Mouse (Mus musculus): ENCODE data around the gene Fbn1.

Fbn1 gene

DNA sequence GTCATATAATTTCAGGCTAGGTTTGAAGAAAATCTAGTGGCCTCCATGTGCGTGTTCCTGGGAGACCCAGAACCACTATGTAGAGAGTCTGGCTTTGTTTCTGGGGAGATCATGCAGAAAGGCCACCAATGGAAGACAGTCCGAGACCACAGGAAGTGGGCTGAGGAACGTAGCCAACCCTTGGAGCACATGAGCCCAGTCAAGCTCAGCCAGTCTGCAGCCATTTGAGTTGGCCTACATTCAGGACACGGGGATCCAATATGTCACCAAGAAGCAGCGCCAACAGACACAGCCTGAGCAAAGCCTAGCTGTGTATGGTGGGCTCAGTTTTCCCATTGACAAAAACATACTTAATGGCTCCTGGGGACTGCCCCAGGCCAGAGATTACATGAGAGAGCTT lies 11.1 kb downstream of the Fbn1 start:
- no peak for DNase-seq

DNA sequence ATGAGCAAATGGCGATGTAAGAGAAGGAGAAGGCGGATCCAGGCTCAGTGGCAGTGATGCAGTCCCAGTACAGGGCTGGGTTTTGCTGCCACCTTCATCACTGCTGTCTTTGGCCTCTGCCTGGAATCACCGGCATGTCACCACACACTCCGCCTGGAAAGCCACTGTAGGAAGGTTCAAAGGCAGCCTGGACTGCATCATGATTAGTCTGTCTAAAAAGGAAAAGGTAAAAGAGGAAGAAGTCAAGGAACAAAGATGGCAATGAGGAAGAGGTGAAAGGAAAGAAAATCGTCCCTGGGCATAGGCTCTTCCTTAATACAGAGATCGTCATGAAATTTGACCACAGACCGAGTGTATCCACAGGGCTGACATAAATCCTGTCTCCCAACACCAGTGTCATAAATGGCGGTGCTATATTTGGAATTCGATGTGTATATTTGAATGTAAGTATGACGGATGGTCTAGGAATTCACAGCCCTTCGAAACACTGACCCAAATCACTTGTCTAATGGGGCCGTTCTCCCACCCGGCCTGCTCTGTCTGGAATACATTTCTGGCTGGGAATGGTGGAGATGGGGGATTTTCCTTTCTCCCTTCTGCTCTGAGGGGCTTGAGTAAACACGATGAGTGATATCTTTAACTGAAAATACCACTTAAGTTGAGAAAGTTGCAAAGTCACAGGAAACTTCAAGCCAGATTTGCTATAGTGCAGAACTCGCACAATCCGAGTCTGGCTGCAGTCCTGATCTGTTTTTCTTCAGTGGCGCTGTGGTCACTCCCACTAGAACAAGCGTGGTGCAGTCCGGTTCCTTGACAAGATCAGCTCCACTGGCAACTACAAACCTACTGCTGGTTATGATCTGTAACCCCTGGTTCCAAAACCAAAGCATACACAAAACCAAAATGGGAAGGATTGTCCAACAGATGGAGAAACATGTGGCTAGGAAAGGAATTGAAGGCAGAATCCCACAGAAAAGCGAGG lies 12.7 kb downstream of the Fbn1 start:
- no peak for DNase-seq

DNA sequence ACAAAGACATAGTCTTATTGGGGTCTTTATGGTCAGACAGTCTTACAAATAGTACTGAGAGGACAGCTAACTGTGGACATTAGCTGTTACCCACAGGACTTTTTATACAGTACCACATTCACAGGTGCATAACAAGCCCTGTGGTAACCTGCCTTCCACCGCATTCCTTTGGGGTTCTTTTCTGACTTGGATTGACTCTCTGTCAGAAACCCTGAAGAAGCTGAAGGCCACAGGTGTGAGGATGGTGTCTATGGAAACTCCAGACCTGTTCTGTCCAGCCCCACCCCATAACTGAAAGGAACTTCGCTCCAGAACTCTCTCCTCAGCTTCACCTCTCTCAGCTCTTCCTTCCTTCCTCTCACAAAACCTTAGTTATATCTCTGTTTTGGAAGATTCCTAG lies 13.5 kb downstream of the Fbn1 start:
- DNase-seq: no peak

DNA sequence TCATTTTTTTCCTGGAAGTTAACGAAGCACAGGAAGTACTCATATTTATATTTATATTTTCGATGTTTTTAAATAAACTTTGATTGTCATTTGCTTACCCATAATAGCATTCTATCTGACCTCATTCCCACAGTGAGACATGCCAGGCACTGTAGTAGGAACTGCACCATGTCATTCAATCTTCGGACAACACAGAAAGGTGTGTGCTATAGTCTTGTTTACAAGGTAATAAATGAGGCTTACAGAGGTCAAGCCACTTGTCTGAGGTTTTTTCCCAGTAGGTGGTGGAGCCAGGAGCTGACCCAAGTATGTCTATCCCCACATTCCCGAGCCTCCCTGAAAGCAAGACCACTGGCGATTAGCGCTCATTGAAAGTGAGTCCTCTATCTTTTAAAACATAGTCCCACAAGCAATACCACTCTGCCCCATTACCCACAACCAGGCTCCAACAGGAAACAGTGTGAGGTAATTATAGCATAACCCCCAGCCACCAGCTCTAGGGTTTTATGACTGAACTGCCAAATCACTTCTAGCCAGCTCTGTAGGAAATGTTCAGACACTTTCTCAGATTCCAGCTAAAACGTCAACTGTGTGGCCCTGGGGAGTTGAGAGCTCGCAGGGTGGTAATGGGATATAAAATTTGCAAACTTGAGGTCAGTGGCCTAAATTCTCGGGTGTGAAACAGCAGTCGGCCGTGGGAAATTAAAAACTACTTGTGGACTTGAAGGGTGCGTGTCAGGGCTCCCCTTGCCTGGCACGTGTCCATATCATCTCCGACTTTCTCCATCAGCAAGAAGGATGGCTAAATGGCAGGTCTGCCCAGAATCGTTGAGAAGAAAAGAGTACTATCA lies 15.5 kb downstream of the Fbn1 start:
- DNase-seq: no peak

DNA sequence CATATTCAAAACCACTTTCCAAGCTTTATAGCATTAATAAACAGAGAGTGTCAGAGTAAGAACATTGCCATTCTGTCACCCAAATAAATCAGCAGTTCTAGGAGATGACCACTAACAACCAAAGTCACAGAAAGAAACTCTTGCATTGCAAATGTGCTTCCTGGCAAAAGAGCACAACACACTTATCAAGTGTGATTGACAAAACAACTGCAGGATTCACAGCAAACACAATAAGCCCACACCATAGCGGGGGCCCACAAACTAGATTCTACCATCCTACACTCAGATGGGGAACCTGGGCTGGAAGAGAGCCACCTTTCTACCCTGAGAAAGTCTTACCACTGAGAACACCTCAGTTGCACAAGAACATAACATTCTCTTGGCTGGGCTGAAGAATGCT lies 17.8 kb downstream of the Fbn1 start:
- DNase-seq: no peak

DNA sequence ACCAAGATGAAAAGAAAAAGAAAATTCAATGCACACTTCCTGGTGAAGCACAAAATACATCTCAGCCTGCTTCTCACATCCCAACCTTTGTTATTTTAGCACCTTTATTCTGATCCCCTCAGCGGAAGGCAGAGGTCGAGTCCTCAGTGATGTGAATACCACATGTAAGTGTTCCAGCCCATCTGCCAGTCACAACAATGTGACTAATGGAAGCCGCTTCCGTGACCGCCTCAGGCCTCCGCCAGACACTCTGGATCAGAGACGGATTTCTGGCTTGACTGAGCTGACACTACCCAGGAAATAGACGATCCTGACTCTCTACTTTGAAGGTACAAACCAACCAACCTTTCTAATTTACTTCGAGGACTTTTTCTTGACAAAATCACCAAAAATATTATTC lies 22.9 kb downstream of the Fbn1 start:
- no peak for DNase-seq

DNA sequence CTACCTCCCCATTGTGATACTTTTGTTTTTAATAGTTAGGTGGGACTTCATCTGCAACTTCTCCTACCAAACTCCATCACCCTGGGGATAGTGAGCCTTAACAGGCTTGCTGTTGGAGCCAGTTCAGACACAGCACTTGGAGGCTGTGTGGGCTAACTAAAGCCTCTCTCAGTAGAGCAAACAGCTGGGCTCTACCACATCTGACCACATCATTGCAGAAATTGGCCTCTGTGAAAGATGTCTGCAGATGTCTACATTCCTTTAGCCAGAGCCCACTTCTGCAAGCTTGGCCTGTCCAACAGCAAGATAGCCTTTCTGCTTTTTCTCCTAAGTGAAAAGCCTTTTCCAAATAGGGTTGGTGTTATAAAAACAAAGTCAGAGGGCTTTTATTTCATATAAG lies 23.6 kb downstream of the Fbn1 start:
- no peak for DNase-seq

DNA sequence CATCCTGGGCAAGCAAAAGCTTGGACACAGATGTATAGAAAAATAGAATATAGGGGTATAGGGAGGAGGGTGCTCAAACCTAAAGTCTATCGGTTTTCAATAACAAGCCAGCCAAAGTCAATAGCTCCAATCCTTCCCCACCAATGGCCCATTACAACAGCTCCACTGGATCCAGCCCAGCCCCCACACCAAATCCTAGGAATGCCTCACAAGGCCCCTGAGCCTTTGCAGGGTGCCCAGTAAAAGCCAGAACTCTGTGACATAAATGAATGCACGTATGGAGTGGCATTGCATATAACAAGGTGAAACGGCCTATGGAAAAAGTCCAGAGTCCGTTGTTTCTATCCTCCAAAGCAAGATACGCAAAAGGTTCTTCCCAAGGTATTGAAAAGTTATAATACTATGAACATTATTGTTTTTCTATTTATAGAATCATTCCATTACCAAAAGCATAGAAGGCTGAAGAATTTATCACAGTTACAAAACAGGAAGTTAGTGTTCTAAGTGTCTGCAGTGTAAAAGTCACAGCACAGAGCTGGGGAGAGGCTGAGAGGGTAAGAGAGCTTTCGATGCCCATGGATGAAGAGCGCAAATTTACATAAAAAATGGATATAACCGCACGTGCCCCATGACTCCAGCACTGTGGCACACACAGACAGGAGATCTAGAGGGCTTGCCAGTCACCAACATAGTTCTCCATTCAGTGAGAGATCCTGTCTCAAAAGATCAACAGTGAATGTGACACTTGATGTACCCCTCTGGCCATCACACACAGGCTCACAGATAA lies 26.1 kb downstream of the Fbn1 start:
- no peak for DNase-seq

DNA sequence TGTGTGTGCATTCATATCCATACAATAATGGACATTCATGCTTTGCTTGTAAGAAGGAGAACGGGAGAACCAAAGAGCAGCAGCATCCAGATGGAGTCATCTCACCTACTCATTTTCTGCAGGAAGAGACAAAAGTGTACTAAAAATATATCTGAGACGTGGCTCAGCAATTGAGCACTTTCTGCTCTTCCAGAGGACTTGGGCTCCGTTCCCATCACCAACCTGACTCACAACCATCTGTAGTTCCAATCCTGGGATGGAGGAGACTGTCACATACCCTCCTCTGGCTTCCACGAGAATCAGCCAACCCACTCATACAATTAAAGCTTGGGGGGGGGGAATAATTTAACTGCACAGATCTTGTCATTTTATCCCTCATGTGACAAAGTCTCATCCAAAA lies 26.7 kb downstream of the Fbn1 start:
- peak; percentile 81 for DNase-seq

DNA sequence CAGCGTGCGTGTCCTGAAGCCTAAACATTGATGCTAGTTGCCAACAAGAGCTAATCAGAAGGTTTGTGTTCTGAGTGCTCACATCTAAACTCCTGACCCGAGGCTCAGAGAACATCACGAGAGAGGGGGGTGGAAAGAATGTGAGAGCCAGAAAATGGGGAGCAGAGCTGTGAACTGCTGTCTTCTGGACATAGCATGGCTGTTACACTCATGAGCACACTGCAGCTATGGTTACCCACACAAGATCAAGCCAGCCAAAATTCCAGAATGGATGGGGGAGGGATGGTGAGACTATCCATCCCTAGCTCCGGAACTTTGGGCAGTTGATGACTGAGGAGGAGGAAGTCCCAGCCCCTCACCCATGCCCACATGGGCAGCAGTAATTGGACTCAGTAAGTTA lies 27.7 kb downstream of the Fbn1 start:
- no peak for DNase-seq

DNA sequence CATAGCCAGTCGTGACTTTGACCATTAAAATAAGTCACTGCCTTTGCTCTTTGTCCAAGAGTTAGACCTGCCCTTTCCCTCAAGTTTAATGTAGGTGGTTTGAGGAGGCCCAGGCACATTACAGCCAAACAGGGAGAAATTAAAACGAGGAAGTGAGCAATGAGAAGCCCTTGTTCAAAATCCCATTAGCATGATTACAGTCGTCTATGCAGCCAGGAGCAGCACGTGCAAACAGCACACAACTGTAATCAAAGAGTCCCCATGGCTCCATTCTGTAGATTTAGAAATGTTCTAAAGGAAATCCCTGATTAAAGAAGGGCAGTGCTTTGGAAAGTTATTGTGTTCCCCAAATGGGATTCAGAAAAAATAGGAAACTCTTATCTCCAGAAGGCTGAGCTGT lies 29.1 kb downstream of the Fbn1 start:
- no peak for DNase-seq

DNA sequence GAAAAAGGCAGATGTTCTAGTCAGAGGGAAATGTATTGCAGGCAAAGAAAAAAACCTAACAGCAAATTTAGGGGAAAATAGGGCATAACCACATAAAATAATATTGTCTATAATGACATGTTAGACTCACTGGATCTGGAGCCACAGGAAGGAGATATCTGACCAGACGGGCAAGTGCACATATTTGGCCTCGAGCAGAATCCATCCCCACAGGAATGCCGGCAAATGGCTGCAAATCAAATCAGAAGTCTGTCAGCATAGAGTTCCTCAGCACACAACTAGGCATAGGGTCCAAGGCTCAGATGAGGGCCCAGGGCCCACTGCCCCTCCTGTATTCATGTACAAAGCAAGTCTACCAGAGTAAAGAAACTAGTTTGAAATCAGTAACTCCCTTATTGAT lies 30.4 kb downstream of the Fbn1 start:
- DNase-seq: no peak

DNA sequence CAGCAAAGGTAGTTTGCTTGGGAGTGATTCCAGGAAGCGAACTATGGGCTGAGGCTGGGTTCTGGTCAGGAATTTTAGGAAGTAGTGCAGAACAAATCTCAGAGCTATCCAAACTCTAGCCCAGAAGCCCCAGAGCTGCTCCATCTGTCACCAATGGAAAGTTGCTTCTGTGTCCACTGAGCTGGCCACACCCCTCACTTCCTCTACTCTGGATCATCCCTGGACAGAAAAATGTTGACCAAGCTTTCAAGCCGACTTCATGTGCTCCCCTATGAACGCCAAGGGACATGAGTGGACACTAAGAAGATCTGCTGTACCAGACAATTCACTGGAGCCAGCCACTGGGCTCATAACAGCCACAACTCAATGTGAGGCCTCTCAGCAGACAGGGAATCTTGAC lies 31.6 kb downstream of the Fbn1 start:
- DNase-seq: no peak

DNA sequence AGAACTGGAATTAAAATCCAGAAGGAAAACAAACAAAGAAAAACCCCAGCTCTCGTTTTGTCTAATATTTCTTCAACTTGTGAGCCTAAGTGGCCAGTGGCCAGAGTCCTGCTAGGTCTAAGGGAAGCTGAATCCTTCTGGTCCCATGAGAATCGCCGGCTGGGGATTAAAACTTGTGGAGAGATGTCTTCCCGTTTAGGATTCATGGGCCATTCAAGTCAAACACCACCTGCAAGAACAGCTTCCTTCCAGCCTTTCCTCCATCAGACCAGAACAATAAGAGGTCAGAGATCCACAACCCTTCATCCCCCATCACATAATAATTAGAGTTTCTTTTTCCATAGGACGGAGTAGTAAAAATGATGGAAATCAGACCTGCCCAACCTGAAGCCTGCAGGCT lies 33.1 kb downstream of the Fbn1 start:
- no peak for DNase-seq

DNA sequence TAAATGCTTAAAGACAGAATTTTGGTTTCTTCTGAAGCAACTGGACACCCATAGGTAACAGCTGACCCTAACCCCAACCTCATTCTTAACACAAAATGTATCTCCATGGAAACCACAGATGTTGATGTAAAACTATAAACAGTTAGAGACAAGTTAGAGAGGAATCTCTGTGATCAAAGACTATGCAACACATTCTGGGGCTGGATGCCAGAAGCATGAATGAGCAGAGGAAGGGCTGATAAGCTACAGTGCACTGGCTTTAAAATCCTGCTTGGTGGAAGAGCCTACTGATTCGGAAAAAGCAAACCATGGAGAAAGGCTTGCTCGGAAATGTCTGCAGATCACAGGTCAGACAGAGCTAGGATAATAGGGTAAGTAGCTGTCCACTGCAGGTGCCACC lies 34.6 kb downstream of the Fbn1 start:
- no peak for DNase-seq

DNA sequence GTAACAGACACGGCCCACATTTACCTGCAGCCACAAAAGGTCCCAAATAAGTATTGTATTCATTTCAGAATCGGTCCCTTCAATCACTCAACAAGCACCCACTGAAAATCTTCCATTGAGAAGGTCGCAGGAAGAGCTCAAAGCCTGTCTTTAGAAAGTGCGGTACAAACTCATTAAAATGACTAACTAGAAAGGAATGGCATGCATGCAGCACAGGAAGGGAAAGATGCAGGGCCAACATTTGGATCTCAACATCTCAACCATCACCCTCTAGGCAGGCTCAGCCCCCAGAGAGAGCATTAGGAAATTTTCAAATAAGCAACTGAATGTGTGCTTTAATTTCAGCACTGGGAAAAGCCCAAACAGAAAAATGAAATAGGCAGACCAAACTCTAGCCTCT lies 36.1 kb downstream of the Fbn1 start:
- no peak for DNase-seq

DNA sequence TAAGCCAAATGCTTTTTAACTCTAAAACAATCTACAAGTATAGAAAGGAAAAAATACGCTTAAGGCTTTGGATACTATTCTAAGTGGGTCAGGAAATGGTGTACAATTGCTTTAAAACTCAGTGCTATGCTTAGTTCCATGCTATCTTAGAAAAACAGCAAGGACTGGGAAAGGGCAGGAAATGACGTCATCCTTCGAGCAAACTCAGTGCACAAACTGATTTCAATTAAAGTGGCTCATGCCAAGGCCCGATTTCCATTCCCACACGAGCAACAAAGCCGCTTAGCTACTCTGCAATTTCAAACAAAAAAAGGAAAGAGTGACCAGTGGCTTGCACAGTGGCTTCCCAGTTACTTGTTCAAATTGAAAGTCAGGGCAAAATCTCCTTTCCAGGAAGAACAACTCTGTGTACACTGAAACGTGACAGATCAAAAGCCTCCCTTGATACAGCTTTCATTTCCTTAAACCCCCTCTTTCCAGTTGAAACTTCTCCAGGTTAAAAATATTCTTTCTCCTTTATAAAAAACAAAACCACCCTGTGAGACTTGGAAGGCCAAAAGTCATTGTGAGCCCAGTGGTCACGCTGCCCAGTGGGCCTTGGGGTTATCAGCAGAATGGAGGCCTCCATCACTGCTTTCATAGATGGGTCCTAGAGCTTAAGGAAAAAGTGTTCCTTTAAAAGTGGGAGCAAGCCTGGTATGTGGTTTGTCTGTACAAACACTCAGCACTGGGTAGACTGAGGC lies 37.1 kb downstream of the Fbn1 start:
- no peak for DNase-seq

DNA sequence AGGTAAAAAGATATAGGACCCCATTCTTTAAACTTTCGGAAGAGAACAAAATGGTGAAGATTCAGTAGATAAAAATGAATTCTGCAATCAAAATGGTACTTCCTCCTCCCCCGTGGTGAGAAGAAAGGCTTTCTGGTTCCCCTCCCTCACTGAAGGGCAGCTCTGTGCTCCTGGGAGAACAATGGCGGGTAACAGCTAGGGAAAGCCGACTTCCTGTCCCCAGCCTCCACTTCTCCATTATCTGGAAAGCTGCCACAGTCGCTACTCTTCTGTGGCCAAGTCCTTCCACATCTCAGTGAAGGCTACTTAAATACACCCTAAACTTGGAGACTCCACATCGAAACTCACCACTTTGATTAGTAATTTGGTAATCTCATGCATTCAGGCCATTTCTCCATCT lies 43.8 kb downstream of the Fbn1 start:
- no peak for DNase-seq

DNA sequence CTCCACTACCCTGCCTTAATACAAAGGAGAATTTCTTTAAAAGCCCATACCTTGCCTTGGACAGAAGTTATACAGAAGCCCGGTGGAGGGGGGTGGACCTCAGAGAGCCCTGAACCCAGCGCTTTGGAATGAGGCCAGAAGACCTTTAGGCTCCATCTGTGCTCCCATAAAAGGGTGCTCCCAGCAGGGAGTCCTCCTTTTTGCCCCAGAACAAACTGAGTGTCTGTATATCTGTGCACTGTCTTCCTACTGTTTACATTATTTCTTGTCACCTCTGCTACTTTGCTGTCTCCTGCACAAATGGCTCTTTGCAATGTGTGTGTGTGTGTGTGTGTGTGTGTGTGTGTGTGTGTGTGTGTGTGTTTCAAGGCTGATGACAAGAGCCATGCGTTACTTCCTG lies 48.7 kb downstream of the Fbn1 start:
- no peak for DNase-seq

DNA sequence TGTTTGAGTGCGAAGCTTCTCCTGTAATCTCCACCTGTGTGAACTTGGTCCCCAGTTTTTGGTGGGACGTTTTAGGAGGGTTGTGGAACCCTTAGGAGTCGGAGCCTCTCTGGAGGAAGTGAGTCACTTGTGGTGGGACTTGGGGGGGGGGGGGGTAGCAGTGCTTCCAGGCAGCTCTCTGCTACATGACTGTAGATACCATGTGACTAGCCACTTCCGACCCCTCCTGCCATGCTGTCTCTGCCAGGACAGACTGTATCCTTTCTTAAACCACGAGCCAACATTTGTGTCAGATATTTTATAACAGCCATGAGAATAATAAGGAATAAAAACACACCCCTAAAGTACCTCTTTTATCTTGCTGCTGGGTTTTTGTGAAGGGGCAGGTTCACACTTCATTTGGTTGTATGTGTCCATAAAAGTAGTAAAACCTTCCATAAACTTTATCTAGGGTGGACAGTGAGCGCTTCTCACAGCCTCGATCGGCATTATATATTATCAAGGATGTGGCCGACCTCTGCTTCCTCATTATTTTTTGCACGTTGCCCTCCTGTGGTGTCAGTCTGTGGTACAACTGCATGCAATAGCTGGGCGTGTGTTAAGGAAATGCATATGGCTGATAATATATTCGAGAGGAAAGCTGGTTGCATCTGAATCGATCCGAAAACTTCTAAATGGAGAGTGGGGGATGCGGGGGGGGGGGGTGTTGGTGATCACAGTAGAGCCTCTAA lies 51.6 kb downstream of the Fbn1 start:
- DNase-seq: no peak

DNA sequence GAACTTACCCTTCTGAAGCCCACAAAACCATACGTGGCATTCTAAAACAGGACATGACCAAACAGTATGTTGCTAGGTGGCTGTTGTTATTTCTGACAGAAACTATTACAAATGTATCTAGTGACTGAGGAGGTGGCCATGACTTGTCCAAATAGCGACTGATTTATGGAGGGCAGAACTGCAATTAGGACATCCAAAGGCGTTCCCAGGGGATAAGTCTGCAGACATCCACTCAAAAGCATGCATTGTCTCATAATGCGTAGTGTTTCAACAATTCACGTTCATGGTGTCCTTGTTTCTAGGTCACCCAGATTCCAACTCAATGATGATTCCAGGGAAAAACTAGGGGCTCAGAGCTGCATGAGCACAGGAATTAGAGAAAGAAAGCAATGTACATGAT lies 53.0 kb downstream of the Fbn1 start:
- DNase-seq: no peak

Measured in layer of hippocampus, adult 9-11 months (tissue).